ENCODE assay signal across 9 mouse cellular contexts in the genomic region with DNA sequence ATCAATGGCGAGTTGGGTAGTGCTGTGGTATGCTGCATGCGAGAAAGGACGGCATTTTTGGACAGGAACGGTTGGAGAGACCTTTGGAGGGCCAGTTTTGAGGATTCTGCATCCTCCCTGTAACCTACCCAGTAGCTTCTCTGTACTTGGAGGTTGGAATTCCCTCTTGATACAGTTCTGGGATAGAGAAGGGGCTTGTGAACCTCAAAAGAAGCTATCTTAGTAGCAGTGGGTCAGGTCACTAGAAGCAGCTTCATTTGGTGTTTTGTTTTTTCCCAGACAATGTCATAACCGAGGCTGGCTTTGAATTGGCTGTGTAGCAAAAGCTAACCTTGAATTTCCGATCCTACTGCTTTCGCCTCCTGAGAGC. TPM values are rescaled to one million over a fixed set of nuclear protein-coding genes. Genes with fewer than 3 reads are reported as not detected.
DNase-seq lines count a peak whose midpoint lies in the region; ATAC-seq lines count a peak whose summit lies in the region.
"Had no signal": no experiment of that assay in that cellular context is flagged by ENCODE, and none has a peak within 500 bp of the region (broad histone marks: within the 10 kb centered on the region; RNA-seq: fewer than 3 reads in every experiment).

No protein-coding gene starts in this region.

- H3K4me3 ChIP-seq in kidney, embryonic 15.5 days (replicated peaks) = peak overlapping the region; percentile 81
- H3K4me3 ChIP-seq in brown adipose tissue, adult 24 weeks (ENCODE audit: insufficient read depth, low read depth, low read length) = peak overlapping the region; percentile 71
- H3K4me3 ChIP-seq in hindbrain, embryonic 14.5 days (replicated peaks; ENCODE audit: low read length) = peak overlapping the region; percentile 58
- H3K4me3 ChIP-seq in midbrain, embryonic 14.5 days (replicated peaks; ENCODE audit: low read depth, low read length) = peak overlapping the region; percentile 74

- H3K4me1 ChIP-seq in kidney, embryonic 15.5 days = peaks cover 38% of the 10 kb centered on the region
- peaks cover 8% of the 10 kb centered on the region for H3K4me1 ChIP-seq in brown adipose tissue, adult 24 weeks (ENCODE audit: control insufficient read depth, insufficient read depth, insufficient read length, low read length)
- H3K4me1 ChIP-seq in hindbrain, embryonic 14.5 days (replicated peaks; ENCODE audit: control insufficient read depth, insufficient read depth, low read length) = peaks cover 21% of the 10 kb centered on the region
- peaks cover 19% of the 10 kb centered on the region for H3K4me1 ChIP-seq in midbrain, embryonic 14.5 days (ENCODE audit: control insufficient read depth, insufficient read depth, low read length)

- peak overlapping the region; percentile 80 for H3K4me2 ChIP-seq in kidney, embryonic 15.5 days
- H3K4me2 ChIP-seq in hindbrain, embryonic 14.5 days (replicated peaks) = peak overlapping the region; percentile 80
- H3K4me2 ChIP-seq in midbrain, embryonic 14.5 days (ENCODE audit: low read length) = peak overlapping the region; percentile 82

- ATAC-seq in kidney, embryonic 15.5 days (replicated peaks; ENCODE audit: low FRiP score) = no peak
- ATAC-seq in hindbrain, embryonic 14.5 days (ENCODE audit: low FRiP score) = no peak
- ATAC-seq in midbrain, embryonic 14.5 days (ENCODE audit: low FRiP score, low TSS enrichment) = no peak
- ATAC-seq in megakaryocyte progenitor cell, adult 5-6 weeks (replicated peaks; ENCODE audit: poor library complexity) = no peak; the same call in 1 of the 2 replicates

- H3K27ac ChIP-seq in kidney, embryonic 15.5 days = peak overlapping the region; percentile 87
- H3K27ac ChIP-seq in brown adipose tissue, adult 24 weeks (replicated peaks; ENCODE audit: low read depth, low read length) = no peak overlapping the region
- no peak overlapping the region for H3K27ac ChIP-seq in hindbrain, embryonic 14.5 days
- H3K27ac ChIP-seq in midbrain, embryonic 14.5 days (replicated peaks; ENCODE audit: low read depth, low read length) = no peak overlapping the region

- WGBS in kidney, embryonic 15.5 days = 26% methylated on average over 7 of the region's 7 CpGs
- 27% methylated on average over 7 of the region's 7 CpGs for WGBS in hindbrain, embryonic 14.5 days
- WGBS in midbrain, embryonic 14.5 days = 23% methylated on average over 7 of the region's 7 CpGs

- no peaks in the 10 kb centered on the region; the same call in 1 of the 2 replicates for H3K27me3 ChIP-seq in kidney, embryonic 15.5 days
- H3K27me3 ChIP-seq in hindbrain, embryonic 14.5 days (ENCODE audit: control insufficient read depth, insufficient read depth, low read length) = peaks cover 4% of the 10 kb centered on the region; the same call in 1 of the 2 replicates
- peaks cover 5% of the 10 kb centered on the region; the same call in 1 of the 2 replicates for H3K27me3 ChIP-seq in midbrain, embryonic 14.5 days (ENCODE audit: control insufficient read depth, insufficient read depth, low read length)

- no peaks in the 10 kb centered on the region for H3K9me3 ChIP-seq in kidney, embryonic 15.5 days (replicated peaks)
- no peaks in the 10 kb centered on the region for H3K9me3 ChIP-seq in hindbrain, embryonic 14.5 days (ENCODE audit: control insufficient read depth, low read length)
- no peaks in the 10 kb centered on the region for H3K9me3 ChIP-seq in midbrain, embryonic 14.5 days (ENCODE audit: control insufficient read depth, low read length)

- H3K9ac ChIP-seq in kidney, embryonic 15.5 days = peak overlapping the region; percentile 51; the same call in 1 of the 2 replicates
- peak overlapping the region; percentile 74 for H3K9ac ChIP-seq in hindbrain, embryonic 14.5 days
- peak overlapping the region; percentile 76; the same call in 1 of the 2 replicates for H3K9ac ChIP-seq in midbrain, embryonic 14.5 days (replicated peaks; ENCODE audit: low read length)

- H3K36me3 ChIP-seq in kidney, embryonic 15.5 days = no peaks in the 10 kb centered on the region
- H3K36me3 ChIP-seq in hindbrain, embryonic 14.5 days (replicated peaks; ENCODE audit: control insufficient read depth, insufficient read depth) = no peaks in the 10 kb centered on the region
- H3K36me3 ChIP-seq in midbrain, embryonic 14.5 days (ENCODE audit: control insufficient read depth, insufficient read depth, low read length) = no peaks in the 10 kb centered on the region

- DNase-seq in kidney, adult 18-20 months = no peak
- no peak for DNase-seq in hindbrain, embryonic 14.5 days (ENCODE audit: low spot score)
- DNase-seq in midbrain, embryonic 14.5 days = no peak
- DNase-seq in urinary bladder, postnatal 10 days (ENCODE audit: low spot score) = no peak
- no peak for DNase-seq in frontal cortex, postnatal 25 days (ENCODE audit: low spot score in 2 of 2)

RNA-seq across cellular contexts. Expression of a gene that starts 0.9 kb away (rescaled TPM):
- 105 and 106 TPM in 2 replicates for polyA plus RNA-seq in kidney, embryonic 15.5 days (2015; fragmentation: Nextera tagmentation; extraction: Ambion mirVana)
- polyA plus RNA-seq in brown adipose tissue, adult 24 weeks (2012; ENCODE audit: insufficient read depth, insufficient read length, missing spikeins) = 291 and 323 TPM in 2 replicates
- polyA plus RNA-seq in hindbrain, embryonic 14.5 days (2014; fragmentation: Nextera tagmentation; extraction: Ambion mirVana) = 120 and 127 TPM in 2 replicates
- polyA plus RNA-seq in midbrain, embryonic 14.5 days (2014; fragmentation: Nextera tagmentation; extraction: Ambion mirVana) = 92.6 and 93.8 TPM in 2 replicates
- 21.0 and 26.4 TPM in 2 replicates for total RNA-seq in megakaryocyte progenitor cell, adult 5-6 weeks (2015)
- total RNA-seq in megakaryocyte progenitor cell, adult 5-6 weeks (2017) = 17.5 and 18.7 TPM in 2 replicates

RNA-seq across cellular contexts. Expression of a gene that starts 30.4 kb away (rescaled TPM):
- polyA plus RNA-seq in kidney, embryonic 15.5 days (2015; fragmentation: Nextera tagmentation; extraction: Ambion mirVana) = 0.19 and 0.22 TPM in 2 replicates
- polyA plus RNA-seq in brown adipose tissue, adult 24 weeks (2012; ENCODE audit: insufficient read depth, insufficient read length, missing spikeins) = not detected in 2 replicates
- polyA plus RNA-seq in hindbrain, embryonic 14.5 days (2014; fragmentation: Nextera tagmentation; extraction: Ambion mirVana) = 11.2 and 11.8 TPM in 2 replicates
- 5.4 and 6.1 TPM in 2 replicates for polyA plus RNA-seq in midbrain, embryonic 14.5 days (2014; fragmentation: Nextera tagmentation; extraction: Ambion mirVana)
- not detected in 2 replicates for total RNA-seq in megakaryocyte progenitor cell, adult 5-6 weeks (2015)
- total RNA-seq in megakaryocyte progenitor cell, adult 5-6 weeks (2017) = not detected in 2 replicates
- total RNA-seq: hematopoietic stem cell, adult 5-6 weeks had no signal
